Mouse (Mus musculus) heart, embryonic 11.5 days (tissue): ENCODE data around the gene Crtc1. TPM values are rescaled to one million over a fixed set of nuclear protein-coding genes. Genes with fewer than 3 reads are reported as not detected.

Experiments used
- ATAC-seq: fragments of 200-750 bp; cut with Nextera tagmentation; replicated peaks from 2 replicates; pipeline ENCODE4 v1.8.0; 2017; ENCODE audit warnings: moderate library complexity; ENCODE audit not compliant: insufficient number of reproducible peaks, low FRiP score, low TSS enrichment
- H3K27ac ChIP-seq: fragments of 300-500 bp; sonication (generic); 2 replicates; pipeline ENCODE4 v1.5.1; 2014; ENCODE audit warnings: mild to moderate bottlenecking, low read depth, low read length
- H3K27me3 ChIP-seq: fragments of 300-500 bp; sonication (generic); 2 replicates; pipeline ENCODE4 v1.6.1; 2014; ENCODE audit warnings: mild to moderate bottlenecking, low read length, mixed read lengths; ENCODE audit not compliant: control insufficient read depth, insufficient read depth
- H3K36me3 ChIP-seq: fragments of 300-500 bp; sonication (generic); 2 replicates; pipeline ENCODE4 v1.6.1; 2014; ENCODE audit warnings: mild to moderate bottlenecking, low read length, moderate library complexity, mixed read lengths; ENCODE audit not compliant: control insufficient read depth, insufficient read depth
- H3K4me1 ChIP-seq: fragments of 300-500 bp; sonication (generic); 2 replicates; pipeline ENCODE4 v1.6.1; 2014; ENCODE audit warnings: low read length; ENCODE audit not compliant: control insufficient read depth, insufficient read depth
- H3K4me2 ChIP-seq: fragments of 300-500 bp; sonication (generic); 2 replicates; pipeline ENCODE4 v1.6.1; 2014; ENCODE audit warnings: mild to moderate bottlenecking, moderate library complexity
- H3K4me3 ChIP-seq: fragments of 300-500 bp; sonication (generic); 2 replicates; pipeline ENCODE4 v1.5.1; 2014; ENCODE audit warnings: low read depth, low read length
- H3K9ac ChIP-seq: fragments of 300-500 bp; sonication (generic); 2 replicates; pipeline ENCODE4 v1.6.1; 2014; ENCODE audit warnings: mild to moderate bottlenecking, low read depth, low read length, moderate library complexity
- H3K9me3 ChIP-seq: fragments of 300-500 bp; sonication (generic); replicated peaks from 2 replicates; pipeline ENCODE4 v1.6.1; 2016; ENCODE audit warnings: low read length; ENCODE audit not compliant: control insufficient read depth
- whole genome bisulfite sequencing: fragments of 180-500 bp; shearing (Covaris S2); extraction: QIAGEN DNeasy Blood & Tissue Kit; methylation state at CpG from one replicate; pipeline ENCODE4 v1.1.7; 2014; ENCODE audit not compliant: insufficient replicate concordance; 5-methylcytosine and 5-hydroxymethylcytosine counted together
- polyA plus RNA-seq: library from polyadenylated mRNA; unstranded; fragments of >200 nt; fragmentation: Nextera tagmentation; extraction: Ambion mirVana; gene quantifications from 2 replicates; pipeline ENCODE4 v1.2.1, GENCODE M21; 2014

The Crtc1 gene
- polyA plus RNA-seq, 1 experiment from 2014 or later: 13.5 TPM

DNA sequence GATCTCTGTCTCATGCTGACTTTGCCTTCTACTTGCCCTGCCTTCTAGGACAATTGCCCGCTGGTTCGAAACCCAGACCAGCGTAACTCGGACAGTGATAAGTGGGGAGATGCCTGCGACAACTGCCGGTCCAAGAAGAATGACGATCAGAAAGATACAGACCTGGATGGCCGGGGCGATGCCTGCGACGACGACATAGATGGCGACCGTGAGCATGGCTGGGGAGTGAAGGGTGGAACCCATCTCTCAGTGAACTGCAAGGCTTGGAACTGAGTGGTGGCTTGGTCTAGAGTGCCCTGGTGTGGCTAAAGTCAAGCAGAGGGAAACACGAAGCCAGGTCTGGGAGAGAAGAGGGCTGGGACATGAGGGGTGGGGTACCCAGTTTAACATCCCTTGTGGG is 62.3 kb downstream of the Crtc1 start:
- H3K4me1 ChIP-seq: peaks cover 19% of the 10 kb centered on the region
- peak overlapping the region; percentile 28; the same call in 1 of the 2 replicates for H3K4me3 ChIP-seq
- WGBS: 13% methylated on average over 15 of the region's 15 CpGs
- no peaks in the 10 kb centered on the region for H3K36me3 ChIP-seq
- H3K9me3 ChIP-seq: no peaks in the 10 kb centered on the region
- peaks cover 76% of the 10 kb centered on the region for H3K27me3 ChIP-seq
- H3K9ac ChIP-seq: no peak overlapping the region
- H3K27ac ChIP-seq: no peak overlapping the region
- H3K4me2 ChIP-seq: peak overlapping the region; percentile 39; the same call in 1 of the 2 replicates
- ATAC-seq: no peak

DNA sequence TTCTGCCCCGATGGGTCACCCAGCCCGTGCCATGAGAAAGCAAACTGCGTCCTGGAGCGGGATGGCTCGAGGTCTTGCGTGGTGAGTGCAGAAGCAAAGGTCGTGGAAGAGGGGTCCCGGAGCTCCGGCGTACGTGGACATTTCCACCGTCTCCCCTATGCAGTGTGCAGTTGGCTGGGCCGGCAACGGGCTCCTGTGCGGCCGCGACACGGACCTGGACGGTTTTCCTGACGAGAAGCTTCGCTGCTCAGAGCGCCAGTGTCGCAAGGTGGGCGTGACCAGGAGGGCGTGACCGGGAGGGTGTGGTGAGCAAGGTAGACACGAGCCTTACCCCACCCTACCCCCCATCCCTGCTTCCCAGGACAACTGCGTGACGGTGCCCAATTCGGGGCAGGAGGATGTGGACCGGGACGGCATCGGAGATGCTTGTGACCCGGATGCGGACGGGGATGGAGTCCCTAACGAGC is 63.1 kb downstream of the Crtc1 start:
- Histone ChIP-seq H3K27me3 (peaks cover 80% of the 10 kb centered on the region), H3K4me3 (peak overlapping the region; percentile 28), H3K4me2 (peak overlapping the region; percentile 39), H3K4me1 (peaks cover 22% of the 10 kb centered on the region), H3K27ac (no peak overlapping the region), H3K9me3 (no peaks in the 10 kb centered on the region), H3K36me3 (no peaks in the 10 kb centered on the region), H3K9ac (no peak overlapping the region)
- 8% methylated on average over 37 of the region's 37 CpGs for WGBS
- ATAC-seq: no peak

DNA sequence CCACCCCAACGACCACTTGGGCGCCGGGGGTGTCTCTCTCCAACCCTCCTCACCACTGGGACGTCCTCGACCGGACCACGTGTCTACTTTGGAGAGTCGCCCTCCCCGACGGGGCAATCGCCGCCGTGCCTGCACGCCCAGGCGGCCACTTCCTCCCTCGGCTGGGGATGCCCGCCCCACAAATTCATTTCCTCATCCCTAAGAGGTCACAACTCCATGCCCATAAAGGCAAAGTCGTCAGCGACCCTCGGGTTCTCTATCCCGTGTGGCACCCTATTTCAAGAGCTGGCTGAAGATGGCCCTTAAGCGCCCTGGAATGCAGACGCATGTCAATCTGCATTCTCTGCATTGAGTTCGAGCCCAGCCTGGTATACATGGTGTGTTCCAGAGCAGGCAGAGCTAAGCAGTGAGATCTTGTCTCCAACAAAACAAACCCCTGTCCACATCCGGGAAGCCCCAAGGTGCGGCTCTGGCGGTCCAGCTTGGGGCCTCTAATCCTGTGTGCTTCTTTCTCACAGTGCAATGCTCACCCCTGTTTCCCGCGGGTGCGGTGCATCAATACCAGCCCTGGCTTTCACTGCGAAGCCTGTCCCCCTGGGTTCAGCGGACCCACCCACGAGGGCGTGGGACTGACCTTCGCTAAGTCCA is 64.0 kb downstream of the Crtc1 start:
- no peak overlapping the region for H3K9ac ChIP-seq
- peak overlapping the region; percentile 65; the same call in 1 of the 2 replicates for H3K4me2 ChIP-seq
- H3K9me3 ChIP-seq: no peaks in the 10 kb centered on the region
- H3K36me3 ChIP-seq: no peaks in the 10 kb centered on the region
- H3K4me3 ChIP-seq: peak overlapping the region; percentile 26; the same call in 1 of the 2 replicates
- H3K27me3 ChIP-seq: peaks cover 80% of the 10 kb centered on the region
- 0 out of 2 replicates have a peak, but pooled peaks have one; percentile 5 for ATAC-seq
- no peak overlapping the region for H3K27ac ChIP-seq
- H3K4me1 ChIP-seq: peaks cover 22% of the 10 kb centered on the region
- 6% methylated on average over 35 of the region's 35 CpGs for WGBS

DNA sequence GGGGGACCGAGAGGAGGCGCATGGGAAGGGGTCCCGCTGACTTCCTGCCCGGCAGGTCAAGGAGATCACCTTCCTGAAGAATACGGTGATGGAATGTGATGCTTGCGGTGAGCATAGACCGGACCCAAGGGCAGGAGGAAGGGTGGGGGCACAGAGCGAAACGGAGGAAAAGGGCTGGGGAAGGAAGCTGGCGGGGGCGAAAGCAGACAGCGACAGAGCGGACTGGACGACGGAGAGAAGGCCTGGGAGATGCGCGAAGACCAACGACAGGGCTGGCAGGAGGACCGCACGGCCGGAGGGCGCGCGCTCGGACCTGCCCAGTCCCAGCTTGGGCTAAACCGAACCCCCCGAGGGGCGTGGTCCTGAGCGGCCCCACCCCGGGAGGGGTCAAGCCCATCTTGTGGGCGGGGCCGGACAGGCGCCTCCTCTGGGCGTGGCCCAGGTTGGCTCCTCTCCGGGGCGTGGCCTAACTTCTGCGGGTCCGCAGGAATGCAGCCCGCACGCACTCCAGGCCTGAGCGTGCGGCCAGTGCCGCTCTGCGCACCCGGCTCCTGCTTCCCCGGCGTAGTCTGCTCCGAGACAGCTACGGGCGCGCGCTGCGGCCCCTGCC is 65.0 kb downstream of the Crtc1 start:
- Histone ChIP-seq H3K36me3 (no peaks in the 10 kb centered on the region), H3K4me3 (peak overlapping the region; percentile 26), H3K4me1 (peaks cover 22% of the 10 kb centered on the region), H3K9ac (no peak overlapping the region), H3K27me3 (peaks cover 79% of the 10 kb centered on the region), H3K27ac (no peak overlapping the region), H3K9me3 (no peaks in the 10 kb centered on the region), H3K4me2 (peak overlapping the region; percentile 65)
- ATAC-seq: peak; percentile 33
- WGBS: 1% methylated on average over 41 of the region's 53 CpGs

DNA sequence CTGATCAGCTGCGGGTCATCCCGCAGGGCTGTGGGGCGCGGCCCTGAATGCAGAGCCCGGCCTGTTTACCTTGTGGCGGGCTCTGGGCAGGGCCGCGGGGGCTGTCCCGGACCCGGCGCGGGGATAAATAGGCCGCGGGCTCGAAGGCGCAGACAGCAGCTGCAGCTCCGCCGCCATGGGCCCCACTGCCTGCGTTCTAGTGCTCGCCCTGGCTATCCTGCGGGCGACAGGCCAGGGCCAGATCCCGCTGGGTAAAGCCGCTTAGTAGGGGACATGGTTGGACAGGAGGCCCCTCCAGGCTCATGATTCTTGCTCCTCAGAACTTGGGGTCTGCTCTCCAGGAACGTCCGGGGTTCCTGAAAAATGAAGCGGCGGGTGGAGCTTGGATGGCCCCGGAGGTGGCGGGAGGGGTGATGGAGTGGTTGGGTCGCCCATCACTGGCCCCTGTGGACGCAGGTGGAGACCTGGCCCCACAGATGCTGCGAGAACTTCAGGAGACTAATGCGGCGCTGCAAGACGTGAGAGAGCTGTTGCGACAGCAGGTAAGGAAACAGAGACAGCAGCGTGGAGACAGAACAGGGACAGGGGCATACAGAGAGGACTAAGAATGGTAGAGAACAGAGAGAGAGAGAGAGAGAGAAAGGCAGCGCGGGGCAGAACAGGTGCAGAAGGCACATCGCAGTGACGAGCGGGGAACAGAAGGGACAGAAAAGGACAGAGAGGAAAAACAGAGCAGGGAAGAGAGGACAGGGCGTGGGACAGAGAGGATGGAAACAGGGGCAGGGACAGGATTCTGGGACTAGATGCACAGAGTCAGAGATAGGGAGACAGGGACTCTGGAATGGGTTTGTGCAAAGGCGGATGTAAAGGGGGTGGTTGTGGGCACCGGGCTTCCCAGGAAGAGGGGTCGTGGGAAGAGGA is 65.7 kb downstream of the Crtc1 start, which contains the start of gene Comp:
Gene Comp, plus strand, starts transcription at position 162 of the 921 bp plus-strand sequence.
- H3K4me3 ChIP-seq: peak within 1 kb of the TSS; percentile 26
- H3K9me3 ChIP-seq: no peaks in the 10 kb centered on the region
- no peaks in the 10 kb centered on the region for H3K36me3 ChIP-seq
- H3K27me3 ChIP-seq: peaks cover 71% of the 10 kb centered on the region
- no peak for ATAC-seq
- no peak within 1 kb of the TSS for H3K27ac ChIP-seq
- H3K4me1 ChIP-seq: peaks cover 22% of the 10 kb centered on the region
- no peak within 1 kb of the TSS; the same call in 1 of the 2 replicates for H3K9ac ChIP-seq
- peak within 1 kb of the TSS; percentile 65 for H3K4me2 ChIP-seq
- 3% methylated on average over 47 of the region's 47 CpGs for WGBS

DNA sequence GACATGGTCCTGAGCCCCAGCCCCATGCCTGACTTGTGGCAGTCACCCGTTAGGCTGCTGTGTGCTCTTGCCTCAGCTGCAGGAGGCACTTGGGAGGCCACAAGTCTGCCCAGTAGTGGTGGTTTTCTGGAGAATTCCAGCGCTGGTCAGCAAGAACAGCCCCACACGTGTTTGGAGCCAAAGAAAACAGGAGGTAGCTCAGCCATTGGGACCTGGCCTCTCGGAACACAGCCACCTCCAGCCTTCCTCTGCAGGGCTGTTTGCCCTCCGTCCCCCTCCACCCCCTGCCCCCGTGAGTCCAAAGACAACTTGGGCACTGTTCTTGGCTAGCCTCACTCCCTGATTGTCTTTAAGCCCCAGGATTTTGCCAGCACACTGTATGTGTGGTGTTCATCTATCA is 67.4 kb downstream of the Crtc1 start:
- no peaks in the 10 kb centered on the region for H3K9me3 ChIP-seq
- peaks cover 22% of the 10 kb centered on the region for H3K4me1 ChIP-seq
- peaks cover 56% of the 10 kb centered on the region for H3K27me3 ChIP-seq
- 34% methylated on average over 6 of the region's 6 CpGs for WGBS
- H3K4me3 ChIP-seq: no peak overlapping the region
- H3K4me2 ChIP-seq: no peak overlapping the region
- H3K9ac ChIP-seq: 0 out of 2 replicates have a peak overlapping the region, but pooled peaks have one; percentile 28
- no peaks in the 10 kb centered on the region for H3K36me3 ChIP-seq
- ATAC-seq: no peak
- peak overlapping the region; percentile 35; the same call in 1 of the 2 replicates for H3K27ac ChIP-seq

DNA sequence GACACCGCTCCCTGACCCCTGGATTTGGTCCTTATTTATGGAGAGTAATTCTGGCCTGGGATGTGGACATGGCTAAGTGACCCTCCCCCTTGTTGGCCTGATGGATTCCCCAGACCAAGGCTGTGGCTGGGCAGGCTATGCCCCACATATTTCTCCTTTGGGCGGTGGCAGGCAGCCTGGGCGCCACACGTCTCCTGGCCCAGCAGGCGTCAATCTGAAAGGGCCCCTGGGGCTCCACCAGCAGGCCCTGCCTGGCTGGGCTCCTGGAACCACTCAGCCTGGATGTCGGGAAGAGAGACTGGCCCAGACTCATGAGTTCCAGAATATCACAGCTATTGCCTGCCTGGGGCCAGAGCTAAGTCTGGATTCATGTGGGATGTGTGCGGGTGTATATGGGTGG is 68.9 kb downstream of the Crtc1 start:
- no peaks in the 10 kb centered on the region for H3K9me3 ChIP-seq
- H3K4me1 ChIP-seq: peaks cover 21% of the 10 kb centered on the region
- H3K27ac ChIP-seq: no peak overlapping the region
- H3K4me2 ChIP-seq: no peak overlapping the region
- H3K4me3 ChIP-seq: no peak overlapping the region
- H3K9ac ChIP-seq: no peak overlapping the region
- no peaks in the 10 kb centered on the region for H3K36me3 ChIP-seq
- 71% methylated on average over 7 of the region's 7 CpGs for WGBS
- peaks cover 44% of the 10 kb centered on the region for H3K27me3 ChIP-seq
- no peak for ATAC-seq

DNA sequence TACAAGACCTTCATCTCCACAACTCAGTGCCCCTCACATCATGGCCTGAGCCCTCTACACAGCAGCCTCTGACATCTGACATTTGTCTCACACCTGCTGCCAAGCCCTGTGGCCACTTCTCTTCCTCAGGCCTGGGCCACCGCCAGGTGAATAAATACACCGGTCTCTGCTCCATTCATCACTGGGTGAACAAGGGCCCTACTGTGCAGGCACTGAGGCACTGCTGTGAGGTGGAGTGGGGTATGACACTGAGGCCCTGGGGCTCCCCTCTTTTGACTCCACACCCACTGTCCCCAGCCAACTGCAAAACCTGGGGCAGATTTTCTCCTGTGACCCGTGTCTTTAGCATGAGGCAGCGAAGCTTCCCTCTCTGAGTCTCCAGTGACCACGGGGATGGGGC is 72.8 kb downstream of the Crtc1 start:
- H3K27me3 ChIP-seq: peaks cover 10% of the 10 kb centered on the region
- no peaks in the 10 kb centered on the region for H3K4me1 ChIP-seq
- H3K9me3 ChIP-seq: no peaks in the 10 kb centered on the region
- H3K4me2 ChIP-seq: no peak overlapping the region
- H3K36me3 ChIP-seq: no peaks in the 10 kb centered on the region
- H3K4me3 ChIP-seq: no peak overlapping the region
- H3K9ac ChIP-seq: no peak overlapping the region
- no peak overlapping the region for H3K27ac ChIP-seq
- no peak for ATAC-seq
- WGBS: 72% methylated on average over 5 of the region's 5 CpGs
